Mouse (Mus musculus) liver (tissue): ENCODE data around the gene Lmod2.

Source experiments
- DNase-seq: peaks from one replicate; pipeline ENCODE4 v3.0.0-alpha.2; 2020; ENCODE audit warnings: mixed read lengths

Lmod2 gene

GRCm38 (mm10) chr6:24597500-24597899, at the start of gene Lmod2:
TSS of gene Lmod2 (plus strand) at chr6:24597762.
- DNase-seq = no peak

- DNase-seq = no peak
These were observed 47.8 kb upstream of the Lmod2 start for GRCm38 (mm10) chr6:24549801-24550200.

GRCm38 (mm10) chr6:24552046-24552445, 45.5 kb upstream of the Lmod2 start:
- DNase-seq = no peak

- no peak for DNase-seq
These were observed 43.0 kb upstream of the Lmod2 start for GRCm38 (mm10) chr6:24554427-24555086.

- DNase-seq = no peak
These were observed 42.1 kb upstream of the Lmod2 start for GRCm38 (mm10) chr6:24555488-24555887.

GRCm38 (mm10) chr6:24564081-24564480, 33.5 kb upstream of the Lmod2 start:
- DNase-seq = no peak

GRCm38 (mm10) chr6:24564886-24565285, 32.7 kb upstream of the Lmod2 start:
- DNase-seq = no peak

- DNase-seq = no peak
These were observed 28.6 kb upstream of the Lmod2 start for GRCm38 (mm10) chr6:24568963-24569362.

- DNase-seq = no peak
These were observed 27.9 kb upstream of the Lmod2 start for GRCm38 (mm10) chr6:24569711-24570110.

- no peak for DNase-seq
These were observed 27.3 kb upstream of the Lmod2 start for GRCm38 (mm10) chr6:24570278-24570677.

GRCm38 (mm10) chr6:24571126-24571525, 26.4 kb upstream of the Lmod2 start:
- DNase-seq = no peak

GRCm38 (mm10) chr6:24572431-24572830, 25.1 kb upstream of the Lmod2 start:
- DNase-seq = no peak

- DNase-seq = no peak
These were observed 24.2 kb upstream of the Lmod2 start for GRCm38 (mm10) chr6:24573319-24573718.

- DNase-seq = no peak
These were observed 14.1 kb upstream of the Lmod2 start for GRCm38 (mm10) chr6:24583456-24583855.

- no peak for DNase-seq
These were observed 11.9 kb upstream of the Lmod2 start for GRCm38 (mm10) chr6:24585431-24586310.

- DNase-seq = no peak
These were observed 10.7 kb upstream of the Lmod2 start for GRCm38 (mm10) chr6:24586885-24587284.

GRCm38 (mm10) chr6:24590282-24590681, 7.3 kb upstream of the Lmod2 start:
- DNase-seq = no peak

- DNase-seq = no peak
These were observed 5.9 kb upstream of the Lmod2 start for GRCm38 (mm10) chr6:24591525-24592218.

GRCm38 (mm10) chr6:24599179-24599578, 1.6 kb downstream of the Lmod2 start:
- DNase-seq = no peak

GRCm38 (mm10) chr6:24599639-24600038, 2.1 kb downstream of the Lmod2 start:
- no peak for DNase-seq

GRCm38 (mm10) chr6:24600134-24600533, 2.6 kb downstream of the Lmod2 start:
- no peak for DNase-seq

GRCm38 (mm10) chr6:24600726-24601125, 3.2 kb downstream of the Lmod2 start:
- no peak for DNase-seq

- no peak for DNase-seq
These were observed 4.1 kb downstream of the Lmod2 start for GRCm38 (mm10) chr6:24601668-24602067.

- DNase-seq = no peak
These were observed 4.8 kb downstream of the Lmod2 start for GRCm38 (mm10) chr6:24602351-24602750.
